Mouse (Mus musculus) thymus, postnatal 36 days (tissue): ENCODE data around the gene Uba52.

ENCODE experiments used
- DNase-seq, 2 experiments: peaks; one replicate each; pipeline ENCODE4 v3.0.0; 2022; ENCODE audit warnings: mixed read lengths in 2 of 2

Gene Uba52

GRCm38 (mm10) chr8:70510228-70510915, at the start of gene Uba52:
TSS of gene Uba52 (minus strand) at chr8:70510801.
- DNase-seq: peak; percentile 97 to 98

GRCm38 (mm10) chr8:70560096-70560495, 49.5 kb upstream of the Uba52 start:
- peak; percentile 36 to 56 for DNase-seq

GRCm38 (mm10) chr8:70558983-70559382, 48.4 kb upstream of the Uba52 start:
- no peak for DNase-seq

GRCm38 (mm10) chr8:70558334-70558733, 47.7 kb upstream of the Uba52 start:
- DNase-seq: peak; percentile 71 to 79

GRCm38 (mm10) chr8:70555079-70555747, 44.6 kb upstream of the Uba52 start:
- DNase-seq: peak in 1 of 2 experiments; percentile 49

GRCm38 (mm10) chr8:70553740-70554139, 43.1 kb upstream of the Uba52 start:
- DNase-seq: no peak

GRCm38 (mm10) chr8:70552836-70553235, 42.2 kb upstream of the Uba52 start:
- DNase-seq: no peak

GRCm38 (mm10) chr8:70551558-70552161, 41.1 kb upstream of the Uba52 start:
- no peak for DNase-seq

- DNase-seq: no peak
These were observed 39.0 kb upstream of the Uba52 start for GRCm38 (mm10) chr8:70549412-70550184.

GRCm38 (mm10) chr8:70547762-70548161, 37.2 kb upstream of the Uba52 start:
- DNase-seq: no peak

- DNase-seq: no peak
These were observed 35.8 kb upstream of the Uba52 start for GRCm38 (mm10) chr8:70546412-70546811.

GRCm38 (mm10) chr8:70544200-70544687, 33.6 kb upstream of the Uba52 start:
- peak in 1 of 2 experiments; percentile 26 for DNase-seq

- DNase-seq: no peak
These were observed 30.5 kb upstream of the Uba52 start for GRCm38 (mm10) chr8:70541081-70541480.

GRCm38 (mm10) chr8:70540507-70541071, 30.0 kb upstream of the Uba52 start:
- no peak for DNase-seq

GRCm38 (mm10) chr8:70540013-70540506, 29.5 kb upstream of the Uba52 start:
- peak in 1 of 2 experiments; percentile 35 for DNase-seq

- peak; percentile 100 for DNase-seq
These were observed 28.6 kb upstream of the Uba52 start, which contains the start of gene Ell for GRCm38 (mm10) chr8:70539077-70539813. TSS of gene Ell (plus strand) at chr8:70539457.

GRCm38 (mm10) chr8:70538633-70539076, 28.1 kb upstream of the Uba52 start:
- DNase-seq: peak; percentile 99 to 100

GRCm38 (mm10) chr8:70538024-70538579, 27.5 kb upstream of the Uba52 start:
- peak in 1 of 2 experiments; percentile 58 for DNase-seq

GRCm38 (mm10) chr8:70535701-70536100, 25.1 kb upstream of the Uba52 start:
- no peak for DNase-seq

- no peak for DNase-seq
These were observed 24.6 kb upstream of the Uba52 start for GRCm38 (mm10) chr8:70535221-70535620.

GRCm38 (mm10) chr8:70534281-70534680, 23.7 kb upstream of the Uba52 start:
- no peak for DNase-seq
